Mouse (Mus musculus) MEL (cell line): Measurements from ENCODE around the gene Lsm7. TPM values are rescaled to one million over a fixed set of nuclear protein-coding genes. Genes with fewer than 3 reads are reported as not detected.

ENCODE experiments used
- DNase-seq: peaks from one replicate; pipeline ENCODE4 v3.0.0; 2011; ENCODE audit warnings: low read depth, low spot score
- H3K27ac ChIP-seq: 2 replicates; pipeline ENCODE4 v1.5.1; 2012; ENCODE audit warnings: low read depth, mild to moderate bottlenecking, control low read depth, low read length, moderate library complexity; ENCODE audit not compliant: control insufficient read depth
- H3K27me3 ChIP-seq, 2 experiments: fragments of 150-350 bp in 1 of 2; sonication (generic) in 1 of 2; 2 replicates each; pipeline ENCODE4 v1.6.1; 2012; ENCODE audit warnings: low read length in 2 of 2, mild to moderate bottlenecking in 2 of 2, improper control_type of control experiment in 1 of 2, moderate library complexity in 1 of 2; ENCODE audit not compliant: insufficient read depth in 2 of 2, control insufficient read depth in 1 of 2
- H3K36me3 ChIP-seq, 2 experiments: 2 replicates each; pipeline ENCODE4 v1.6.1; 2012 to 2014; ENCODE audit warnings: low read length in 2 of 2, improper control_type of control experiment in 1 of 2, inconsistent platforms in 1 of 2, mild to moderate bottlenecking in 1 of 2; ENCODE audit not compliant: insufficient read depth in 2 of 2, control insufficient read depth in 1 of 2
- H3K4me1 ChIP-seq, 2 experiments: fragments of 150-350 bp in 1 of 2; sonication (generic) in 1 of 2; 2 replicates each; pipeline ENCODE4 v1.6.1; 2012; ENCODE audit warnings: low read length in 2 of 2, improper control_type of control experiment in 1 of 2, mild to moderate bottlenecking in 1 of 2; ENCODE audit not compliant: insufficient read depth in 2 of 2, control insufficient read depth in 1 of 2
- H3K4me3 ChIP-seq, 2 experiments: fragments of 150-350 bp in 1 of 2; sonication (generic) in 1 of 2; 2 replicates each; pipeline ENCODE4 v1.5.1; 2012; ENCODE audit warnings: low read depth in 2 of 2, low read length in 2 of 2, mild to moderate bottlenecking in 2 of 2, moderate library complexity in 2 of 2, control low read depth in 1 of 2, improper control_type of control experiment in 1 of 2; ENCODE audit not compliant: control insufficient read depth in 1 of 2, insufficient read depth in 1 of 2
- H3K79me2 ChIP-seq: 2 replicates; pipeline ENCODE4 v1.6.1; 2012; ENCODE audit warnings: mild to moderate bottlenecking, low read length, moderate library complexity; ENCODE audit not compliant: control insufficient read depth, poor library complexity, insufficient read depth
- H3K9ac ChIP-seq: 2 replicates; pipeline ENCODE4 v1.6.1; 2012; ENCODE audit warnings: low read depth, mild to moderate bottlenecking, control low read depth, low read length, moderate library complexity; ENCODE audit not compliant: control insufficient read depth, poor library complexity, severe bottlenecking
- H3K9me3 ChIP-seq: fragments of 150-350 bp; sonication (generic); replicated peaks from 2 replicates; pipeline ENCODE4 v1.6.1; 2012; ENCODE audit warnings: mild to moderate bottlenecking, low read length, improper control_type of control experiment, moderate library complexity; ENCODE audit not compliant: insufficient read depth
- CHD2 ChIP-seq: IDR thresholded peaks from 2 replicates; pipeline ENCODE4 v1.6.1; 2011; ENCODE audit warnings: low read length, improper control_type of control experiment
- CTCF ChIP-seq, 3 experiments: IDR thresholded peaks in 2 of 3; conservative IDR thresholded peaks in 1 of 3; 2 replicates each; pipeline ENCODE4 v1.5.1; 2011 to 2012; ENCODE audit warnings: low read length in 3 of 3, low read depth in 2 of 3, mild to moderate bottlenecking in 2 of 3, improper control_type of control experiment in 1 of 3, inconsistent platforms in 1 of 3, mixed read lengths in 1 of 3, moderate library complexity in 1 of 3; ENCODE audit not compliant: control insufficient read depth in 1 of 3, insufficient read depth in 1 of 3, poor library complexity in 1 of 3, severe bottlenecking in 1 of 3
- E2F4 ChIP-seq: IDR thresholded peaks from 2 replicates; pipeline ENCODE4 v1.6.1; 2011; ENCODE audit warnings: low read depth, low read length, improper control_type of control experiment, borderline replicate concordance
- ELF1 ChIP-seq: IDR thresholded peaks from 2 replicates; pipeline ENCODE4 v1.6.1; 2014; ENCODE audit warnings: low read depth, mild to moderate bottlenecking, inconsistent platforms, low read length, improper control_type of control experiment, moderate library complexity
- KAT2A ChIP-seq: conservative IDR thresholded peaks from 2 replicates; pipeline ENCODE4 v1.6.1; 2012; ENCODE audit warnings: low read depth, low read length, improper control_type of control experiment, inconsistent platforms
- MXI1 ChIP-seq: IDR thresholded peaks from 2 replicates; pipeline ENCODE4 v1.6.1; 2011; ENCODE audit warnings: mild to moderate bottlenecking, low read depth, low read length, improper control_type of control experiment
- MYB ChIP-seq: IDR thresholded peaks from 2 replicates; pipeline ENCODE4 v1.6.1; 2011; ENCODE audit warnings: mild to moderate bottlenecking, low read depth, low read length, improper control_type of control experiment
- NELFE ChIP-seq: IDR thresholded peaks from 2 replicates; pipeline ENCODE4 v1.6.1; 2011; ENCODE audit warnings: low read depth, low read length, improper control_type of control experiment
- NRF1 ChIP-seq: IDR thresholded peaks from 2 replicates; pipeline ENCODE4 v1.6.1; 2014; ENCODE audit warnings: low read depth, mild to moderate bottlenecking, inconsistent platforms, low read length, improper control_type of control experiment, moderate library complexity; ENCODE audit not compliant: poor library complexity, insufficient read depth, severe bottlenecking
- POLR2A ChIP-seq, 2 experiments: IDR thresholded peaks; 2 replicates each; pipeline ENCODE4 v1.6.1; 2011 to 2012; ENCODE audit warnings: low read length in 2 of 2, mild to moderate bottlenecking in 2 of 2, control low read depth in 1 of 2, improper control_type of control experiment in 1 of 2, low read depth in 1 of 2, moderate library complexity in 1 of 2; ENCODE audit not compliant: control insufficient read depth in 1 of 2, insufficient read depth in 1 of 2, poor library complexity in 1 of 2
- POLR2AphosphoS5 ChIP-seq: IDR thresholded peaks from 2 replicates; pipeline ENCODE4 v1.6.1; 2012; ENCODE audit warnings: low read depth, borderline replicate concordance, mild to moderate bottlenecking, inconsistent platforms, low read length, moderate library complexity, mixed read lengths
- SIN3A ChIP-seq: IDR thresholded peaks from 2 replicates; pipeline ENCODE4 v1.6.1; 2012; ENCODE audit warnings: low read length, improper control_type of control experiment, inconsistent platforms
- UBTF ChIP-seq: IDR thresholded peaks from 2 replicates; pipeline ENCODE4 v1.6.1; 2012; ENCODE audit warnings: low read depth, mild to moderate bottlenecking, inconsistent platforms, low read length, improper control_type of control experiment, moderate library complexity, borderline replicate concordance; ENCODE audit not compliant: insufficient read depth
- USF1 ChIP-seq: IDR thresholded peaks from 2 replicates; pipeline ENCODE4 v1.6.1; 2014; ENCODE audit warnings: low read depth, mild to moderate bottlenecking, inconsistent platforms, low read length, improper control_type of control experiment, moderate library complexity
- ZC3H11A ChIP-seq: IDR thresholded peaks from 2 replicates; pipeline ENCODE4 v1.6.1; 2012; ENCODE audit warnings: low read depth, mild to moderate bottlenecking, inconsistent platforms, low read length, improper control_type of control experiment
- ZKSCAN1 ChIP-seq: IDR thresholded peaks from 2 replicates; pipeline ENCODE4 v1.6.1; 2012; ENCODE audit warnings: low read depth, mild to moderate bottlenecking, inconsistent platforms, low read length, improper control_type of control experiment, moderate library complexity
- ZNF384 ChIP-seq: IDR thresholded peaks from 2 replicates; pipeline ENCODE4 v1.6.1; 2012; ENCODE audit warnings: low read depth, mild to moderate bottlenecking, inconsistent platforms, low read length, improper control_type of control experiment
- polyA plus RNA-seq, 2 experiments: library from polyadenylated mRNA; stranded (reverse) in 1 of 2; unstranded in 1 of 2; fragments of >175 nt in 1 of 2; fragments of >200 nt in 1 of 2; gene quantifications; 2 replicates each; pipeline versions ENCODE4 v1.2.1 to v1.2.4; 2012; ENCODE audit warnings: low replicate concordance in 2 of 2, low read depth in 1 of 2; ENCODE audit not compliant: insufficient read length in 2 of 2, insufficient read depth in 1 of 2, missing spikeins in 1 of 2
- total RNA-seq: library from RNA; depleted of rRNA; stranded (reverse); fragments of 300-350 nt; gene quantifications from 2 replicates; pipeline ENCODE4 v1.2.3, GENCODE M21; 2012

The Lsm7 gene
- total and polyA plus RNA-seq, 3 experiments = 246 to 637 TPM; not detected in 1

DNA sequence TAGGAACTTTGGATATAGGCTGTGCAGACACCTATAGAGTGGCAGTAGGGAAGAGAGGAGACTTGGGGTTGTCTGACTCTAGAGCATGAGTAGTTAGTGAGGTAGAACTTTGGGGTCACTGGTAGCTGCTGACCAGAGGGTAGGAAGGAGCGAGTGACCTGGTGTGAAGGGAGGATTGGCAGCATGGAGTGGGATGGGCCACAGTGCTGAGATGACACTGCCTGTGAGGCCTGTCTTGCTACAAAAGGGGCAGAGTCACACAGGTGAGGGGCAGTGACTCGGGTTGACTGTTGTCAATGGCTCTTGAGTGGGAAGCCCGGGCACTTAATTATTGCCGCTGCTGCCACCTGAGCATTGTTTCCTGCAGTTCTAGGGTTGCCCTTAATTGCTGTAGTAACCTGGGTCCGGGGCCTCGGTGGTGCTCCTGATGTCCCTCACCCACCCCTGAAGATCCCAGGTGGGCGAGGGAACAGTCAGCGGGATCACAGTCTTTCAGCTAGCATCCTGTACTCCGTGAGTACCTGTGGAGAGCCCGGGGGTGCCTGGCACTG is 27.1 kb downstream of the Lsm7 start:
- no peak overlapping the region for H3K27ac ChIP-seq
- peaks cover 23% of the 10 kb centered on the region for H3K79me2 ChIP-seq
- H3K9me3 ChIP-seq = no peaks in the 10 kb centered on the region
- H3K4me1 ChIP-seq = peaks cover 4 to 24% of the 10 kb centered on the region in 2 experiments
- no peak for TF ChIP-seq ELF1
- TF ChIP-seq ZNF384 = no peak
- TF ChIP-seq UBTF = no peak
- no peak for TF ChIP-seq ZKSCAN1
- TF ChIP-seq E2F4 = no peak
- no peak for TF ChIP-seq ZC3H11A
- no peak for TF ChIP-seq USF1
- peaks cover 0 to 19% of the 10 kb centered on the region in 2 experiments; a peak in 2 of 4 replicates for H3K36me3 ChIP-seq
- H3K9ac ChIP-seq = peak overlapping the region; percentile 95
- no peaks in the 10 kb centered on the region for H3K27me3 ChIP-seq
- DNase-seq = no peak
- H3K4me3 ChIP-seq = peak overlapping the region; percentile 97 to 98

DNA sequence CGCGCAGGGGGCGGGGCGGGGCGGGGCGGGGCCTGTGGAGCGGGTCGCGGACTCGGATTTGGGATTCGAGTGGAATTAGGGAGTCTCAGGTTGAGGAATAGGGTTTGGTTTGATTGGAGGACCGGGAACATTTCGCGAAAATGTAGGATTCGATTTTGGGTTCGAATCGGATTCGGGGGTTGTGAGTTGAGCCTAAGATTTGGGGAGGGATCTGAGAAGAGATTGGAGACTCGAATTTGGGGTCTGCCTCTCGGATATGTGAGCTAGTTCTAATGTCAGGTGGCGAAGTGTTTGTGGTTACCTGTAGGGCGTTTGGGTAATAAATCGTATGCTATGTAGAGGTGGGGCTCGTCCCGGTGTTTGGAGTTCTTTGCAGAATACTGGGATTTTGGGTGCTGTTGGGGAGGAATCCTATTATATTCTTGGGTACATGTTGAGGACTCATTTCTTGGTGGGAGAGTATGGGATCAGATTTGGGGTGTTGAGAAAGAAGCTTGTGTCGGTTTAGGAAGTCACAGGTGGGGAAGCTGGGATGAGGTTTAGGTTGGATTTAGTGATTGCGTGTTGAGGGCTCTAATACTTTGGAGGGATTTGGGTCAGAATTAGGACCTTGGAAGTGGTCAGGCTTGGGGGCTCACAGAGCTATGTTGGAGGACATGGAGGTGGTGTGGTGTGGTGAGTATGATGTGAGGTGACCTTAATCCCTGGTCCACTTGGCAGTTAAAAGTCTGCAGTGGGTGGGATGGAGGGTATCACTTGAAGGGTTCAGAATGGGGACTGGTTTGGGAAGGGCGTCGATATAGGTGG is 27.7 kb downstream of the Lsm7 start:
- peak overlapping the region; percentile 95 for H3K9ac ChIP-seq
- H3K36me3 ChIP-seq = peaks cover 0 to 19% of the 10 kb centered on the region in 2 experiments; a peak in 2 of 4 replicates
- H3K4me3 ChIP-seq = peak overlapping the region; percentile 97 to 98
- no peaks in the 10 kb centered on the region for H3K27me3 ChIP-seq
- peaks cover 8 to 24% of the 10 kb centered on the region in 2 experiments for H3K4me1 ChIP-seq
- DNase-seq = no peak
- no peaks in the 10 kb centered on the region for H3K9me3 ChIP-seq
- TF ChIP-seq MXI1 = no peak
- TF ChIP-seq NRF1 = no peak
- TF ChIP-seq USF1 = no peak
- TF ChIP-seq POLR2A (IDR thresholded peaks at IDR 0.05; ENCODE audit: control insufficient read depth in 1 of 2, insufficient read depth in 1 of 2, low read depth in 1 of 2, low read length in 2 of 2, poor library complexity in 1 of 2) = no peak; a peak in 1 of 4 replicates
- no peak for TF ChIP-seq CTCF (IDR thresholded peaks at IDR 0.05 in 2 of 3, conservative IDR thresholded peaks at IDR 0.05 in 1 of 3; ENCODE audit: control insufficient read depth in 1 of 3, insufficient read depth in 1 of 3, low read depth in 2 of 3, low read length in 3 of 3, poor library complexity in 1 of 3, severe bottlenecking in 1 of 3)
- no peak for TF ChIP-seq KAT2A
- TF ChIP-seq MYB = no peak
- 0 out of 2 replicates have a peak, but pooled peaks have one; percentile 6 for TF ChIP-seq NELFE
- no peak for TF ChIP-seq CHD2
- no peak for TF ChIP-seq ELF1
- peak; percentile 14; the same call in 1 of the 2 replicates for TF ChIP-seq SIN3A
- no peak for TF ChIP-seq ZC3H11A
- TF ChIP-seq POLR2AphosphoS5 = no peak
- TF ChIP-seq, all 39 proteins: peak for 2
- H3K79me2 ChIP-seq = peaks cover 23% of the 10 kb centered on the region
- no peak overlapping the region for H3K27ac ChIP-seq
